Mouse (Mus musculus): ENCODE results near the gene Lrfn3. TPM values are rescaled to one million over a fixed set of nuclear protein-coding genes. Genes with fewer than 3 reads are reported as not detected.

The Lrfn3 gene
- total RNA-seq, 2 experiments from 2014 or later = not detected

- ATAC-seq (replicated peaks; ENCODE audit: low FRiP score, poor library complexity, severe bottlenecking) = no peak
Measured at GRCm38 (mm10) chr7:30315559-30316529, 46.7 kb downstream of the Lrfn3 start.

GRCm38 (mm10) chr7:30314721-30315155 is 47.8 kb downstream of the Lrfn3 start, which contains the start of gene Syne4:
Syne4 (plus strand) TSS chr7:30314807.
- ATAC-seq (replicated peaks; ENCODE audit: low FRiP score, poor library complexity, severe bottlenecking) = no peak

GRCm38 (mm10) chr7:30313666-30314320 is 48.8 kb downstream of the Lrfn3 start:
- ATAC-seq (replicated peaks; ENCODE audit: low FRiP score, poor library complexity, severe bottlenecking) = no peak

- ATAC-seq (replicated peaks; ENCODE audit: low FRiP score, poor library complexity, severe bottlenecking) = no peak
Measured at GRCm38 (mm10) chr7:30310136-30310535, 52.4 kb downstream of the Lrfn3 start.

- no peak for ATAC-seq (replicated peaks; ENCODE audit: low FRiP score, poor library complexity, severe bottlenecking)
Measured at GRCm38 (mm10) chr7:30309395-30310129, 53.0 kb downstream of the Lrfn3 start.

GRCm38 (mm10) chr7:30308076-30309005 is 54.2 kb downstream of the Lrfn3 start, which contains the start of gene Alkbh6:
Alkbh6 (plus strand) TSS chr7:30308717.
- peak; percentile 90 for ATAC-seq (replicated peaks; ENCODE audit: low FRiP score, poor library complexity, severe bottlenecking)

GRCm38 (mm10) chr7:30306083-30306779 is 56.3 kb downstream of the Lrfn3 start:
- no peak for ATAC-seq (replicated peaks; ENCODE audit: low FRiP score, poor library complexity, severe bottlenecking)

Other genes starting within 250 kb of the Lrfn3 start
Only the 30 nearest of the 31 such genes appear.
- gene Zfp146, start 193.0 kb downstream of the Lrfn3 start, total RNA-seq (2015; ENCODE audit: low replicate concordance) = 21.5 and 34.4 TPM in 2 replicates
- 30.3 and 56.9 TPM in 2 replicates for gene Zfp146, start 193.0 kb downstream of the Lrfn3 start, total RNA-seq (2017; ENCODE audit: low replicate concordance)
- gene Cox7a1, start 178.6 kb downstream of the Lrfn3 start, total RNA-seq (2015; ENCODE audit: low replicate concordance) = not detected in 2 replicates
- gene Cox7a1, start 178.6 kb downstream of the Lrfn3 start, total RNA-seq (2017; ENCODE audit: low replicate concordance) = not detected in 2 replicates
- gene Capns1, start 164.0 kb downstream of the Lrfn3 start, total RNA-seq (2015; ENCODE audit: low replicate concordance) = 121 and 178 TPM in 2 replicates
- gene Capns1, start 164.0 kb downstream of the Lrfn3 start, total RNA-seq (2017; ENCODE audit: low replicate concordance) = 60.6 and 91.3 TPM in 2 replicates
- 9.8 and 22.1 TPM in 2 replicates for gene Polr2i, start 130.8 kb downstream of the Lrfn3 start, total RNA-seq (2015; ENCODE audit: low replicate concordance)
- 11.0 and 12.6 TPM in 2 replicates for gene Polr2i, start 130.8 kb downstream of the Lrfn3 start, total RNA-seq (2017; ENCODE audit: low replicate concordance)
- 36.4 and 38.6 TPM in 2 replicates for gene Tbcb, start 130.5 kb downstream of the Lrfn3 start, total RNA-seq (2015; ENCODE audit: low replicate concordance)
- 6.3 and 11.7 TPM in 2 replicates for gene Tbcb, start 130.5 kb downstream of the Lrfn3 start, total RNA-seq (2017; ENCODE audit: low replicate concordance)
- gene Ovol3, start 127.0 kb downstream of the Lrfn3 start, total RNA-seq (2015; ENCODE audit: low replicate concordance) = not detected in 2 replicates
- gene Ovol3, start 127.0 kb downstream of the Lrfn3 start, total RNA-seq (2017; ENCODE audit: low replicate concordance) = not detected in 2 replicates
- not detected in 2 replicates for gene Thap8, start 82.7 kb downstream of the Lrfn3 start, total RNA-seq (2015; ENCODE audit: low replicate concordance)
- not detected in 2 replicates for gene Thap8, start 82.7 kb downstream of the Lrfn3 start, total RNA-seq (2017; ENCODE audit: low replicate concordance)
- gene Wdr62, start 82.4 kb downstream of the Lrfn3 start, total RNA-seq (2015; ENCODE audit: low replicate concordance) = 6.9 and 22.5 TPM in 2 replicates
- 4.9 and 11.7 TPM in 2 replicates for gene Wdr62, start 82.4 kb downstream of the Lrfn3 start, total RNA-seq (2017; ENCODE audit: low replicate concordance)
- gene Clip3, start 71.0 kb downstream of the Lrfn3 start, total RNA-seq (2015; ENCODE audit: low replicate concordance) = not detected in 2 replicates
- gene Clip3, start 71.0 kb downstream of the Lrfn3 start, total RNA-seq (2017; ENCODE audit: low replicate concordance) = not detected in 2 replicates
- gene Alkbh6, start 54.1 kb downstream of the Lrfn3 start, total RNA-seq (2015; ENCODE audit: low replicate concordance) = 0.96 and 3.3 TPM in 2 replicates
- 2.0 and 5.4 TPM in 2 replicates for gene Alkbh6, start 54.1 kb downstream of the Lrfn3 start, total RNA-seq (2017; ENCODE audit: low replicate concordance)
- gene Syne4, start 48.0 kb downstream of the Lrfn3 start, total RNA-seq (2015; ENCODE audit: low replicate concordance) = not detected in 2 replicates
- not detected in 2 replicates for gene Syne4, start 48.0 kb downstream of the Lrfn3 start, total RNA-seq (2017; ENCODE audit: low replicate concordance)
- gene E130208F15Rik, start 41.0 kb downstream of the Lrfn3 start, total RNA-seq (2015; ENCODE audit: low replicate concordance) = not detected in 2 replicates
- 1.5 TPM in 1 of 2 replicates, not detected in the other for gene E130208F15Rik, start 41.0 kb downstream of the Lrfn3 start, total RNA-seq (2017; ENCODE audit: low replicate concordance)
- 0.84 TPM in 1 of 2 replicates, not detected in the other for gene Sdhaf1, start 38.9 kb downstream of the Lrfn3 start, total RNA-seq (2015; ENCODE audit: low replicate concordance)
- gene Sdhaf1, start 38.9 kb downstream of the Lrfn3 start, total RNA-seq (2017; ENCODE audit: low replicate concordance) = 0.77 and 2.8 TPM in 2 replicates
- gene Tyrobp, start 51.0 kb upstream of the Lrfn3 start, total RNA-seq (2015; ENCODE audit: low replicate concordance) = 315 and 361 TPM in 2 replicates
- 122 and 140 TPM in 2 replicates for gene Tyrobp, start 51.0 kb upstream of the Lrfn3 start, total RNA-seq (2017; ENCODE audit: low replicate concordance)
- gene Hcst, start 57.1 kb upstream of the Lrfn3 start, total RNA-seq (2015; ENCODE audit: low replicate concordance) = 14.2 and 29.0 TPM in 2 replicates
- gene Hcst, start 57.1 kb upstream of the Lrfn3 start, total RNA-seq (2017; ENCODE audit: low replicate concordance) = 2.6 and 13.9 TPM in 2 replicates
- 2.1 and 5.0 TPM in 2 replicates for gene Nfkbid, start 59.0 kb upstream of the Lrfn3 start, total RNA-seq (2015; ENCODE audit: low replicate concordance)
- gene Nfkbid, start 59.0 kb upstream of the Lrfn3 start, total RNA-seq (2017; ENCODE audit: low replicate concordance) = 0.14 and 3.6 TPM in 2 replicates
- not detected in 2 replicates for gene Aplp1, start 82.8 kb upstream of the Lrfn3 start, total RNA-seq (2015; ENCODE audit: low replicate concordance)
- not detected in 2 replicates for gene Aplp1, start 82.8 kb upstream of the Lrfn3 start, total RNA-seq (2017; ENCODE audit: low replicate concordance)
- gene Kirrel2, start 94.9 kb upstream of the Lrfn3 start, total RNA-seq (2015; ENCODE audit: low replicate concordance) = not detected in 2 replicates
- gene Kirrel2, start 94.9 kb upstream of the Lrfn3 start, total RNA-seq (2017; ENCODE audit: low replicate concordance) = not detected in 2 replicates
- not detected in 2 replicates for gene Nphs1, start 95.5 kb upstream of the Lrfn3 start, total RNA-seq (2015; ENCODE audit: low replicate concordance)
- not detected in 2 replicates for gene Nphs1, start 95.5 kb upstream of the Lrfn3 start, total RNA-seq (2017; ENCODE audit: low replicate concordance)
- gene Prodh2, start 130.8 kb upstream of the Lrfn3 start, total RNA-seq (2015; ENCODE audit: low replicate concordance) = not detected in 2 replicates
- gene Prodh2, start 130.8 kb upstream of the Lrfn3 start, total RNA-seq (2017; ENCODE audit: low replicate concordance) = not detected in 2 replicates
- 5.0 and 6.7 TPM in 2 replicates for gene Arhgap33, start 172.3 kb upstream of the Lrfn3 start, total RNA-seq (2015; ENCODE audit: low replicate concordance)
- 9.5 and 9.6 TPM in 2 replicates for gene Arhgap33, start 172.3 kb upstream of the Lrfn3 start, total RNA-seq (2017; ENCODE audit: low replicate concordance)
- gene Hspb6, start 189.4 kb upstream of the Lrfn3 start, total RNA-seq (2015; ENCODE audit: low replicate concordance) = 6.3 and 19.4 TPM in 2 replicates
- gene Hspb6, start 189.4 kb upstream of the Lrfn3 start, total RNA-seq (2017; ENCODE audit: low replicate concordance) = 2.2 and 3.9 TPM in 2 replicates
- 0.38 and 2.1 TPM in 2 replicates for gene Proser3, start 189.5 kb upstream of the Lrfn3 start, total RNA-seq (2015; ENCODE audit: low replicate concordance)
- 0.77 and 4.6 TPM in 2 replicates for gene Proser3, start 189.5 kb upstream of the Lrfn3 start, total RNA-seq (2017; ENCODE audit: low replicate concordance)
- 48.0 and 55.0 TPM in 2 replicates for gene Lin37, start 197.1 kb upstream of the Lrfn3 start, total RNA-seq (2015; ENCODE audit: low replicate concordance)
- gene Lin37, start 197.1 kb upstream of the Lrfn3 start, total RNA-seq (2017; ENCODE audit: low replicate concordance) = 7.8 and 8.9 TPM in 2 replicates
- gene U2af1l4, start 200.5 kb upstream of the Lrfn3 start, total RNA-seq (2015; ENCODE audit: low replicate concordance) = 3.5 and 30.1 TPM in 2 replicates
- 30.0 and 39.4 TPM in 2 replicates for gene U2af1l4, start 200.5 kb upstream of the Lrfn3 start, total RNA-seq (2017; ENCODE audit: low replicate concordance)
- gene Gm49396, start 200.6 kb upstream of the Lrfn3 start, total RNA-seq (2015; ENCODE audit: low replicate concordance) = 1.3 and 4.8 TPM in 2 replicates
- 5.2 and 6.6 TPM in 2 replicates for gene Gm49396, start 200.6 kb upstream of the Lrfn3 start, total RNA-seq (2017; ENCODE audit: low replicate concordance)
- gene Psenen, start 200.9 kb upstream of the Lrfn3 start, total RNA-seq (2015; ENCODE audit: low replicate concordance) = 73.4 and 88.8 TPM in 2 replicates
- 41.4 and 69.3 TPM in 2 replicates for gene Psenen, start 200.9 kb upstream of the Lrfn3 start, total RNA-seq (2017; ENCODE audit: low replicate concordance)
- 4.0 and 7.3 TPM in 2 replicates for gene Igflr1, start 202.7 kb upstream of the Lrfn3 start, total RNA-seq (2015; ENCODE audit: low replicate concordance)
- gene Igflr1, start 202.7 kb upstream of the Lrfn3 start, total RNA-seq (2017; ENCODE audit: low replicate concordance) = not detected in 2 replicates
- gene Kmt2b, start 226.0 kb upstream of the Lrfn3 start, total RNA-seq (2015; ENCODE audit: low replicate concordance) = 31.1 and 35.0 TPM in 2 replicates
- gene Kmt2b, start 226.0 kb upstream of the Lrfn3 start, total RNA-seq (2017; ENCODE audit: low replicate concordance) = 14.9 and 21.2 TPM in 2 replicates
- not detected in 2 replicates for gene Zbtb32, start 236.1 kb upstream of the Lrfn3 start, total RNA-seq (2015; ENCODE audit: low replicate concordance)
- not detected in 2 replicates for gene Zbtb32, start 236.1 kb upstream of the Lrfn3 start, total RNA-seq (2017; ENCODE audit: low replicate concordance)

All from erythroblast, adult 5-6 weeks (primary cell).